Mouse (Mus musculus): ENCODE measurements at regions not wholly inside any gene's neighbourhood (a gene's known extent, or its start where the extent isn't known, plus 50 kb on each side); places are given as distances from the start of the nearest gene placed in this dataset.

DNA sequence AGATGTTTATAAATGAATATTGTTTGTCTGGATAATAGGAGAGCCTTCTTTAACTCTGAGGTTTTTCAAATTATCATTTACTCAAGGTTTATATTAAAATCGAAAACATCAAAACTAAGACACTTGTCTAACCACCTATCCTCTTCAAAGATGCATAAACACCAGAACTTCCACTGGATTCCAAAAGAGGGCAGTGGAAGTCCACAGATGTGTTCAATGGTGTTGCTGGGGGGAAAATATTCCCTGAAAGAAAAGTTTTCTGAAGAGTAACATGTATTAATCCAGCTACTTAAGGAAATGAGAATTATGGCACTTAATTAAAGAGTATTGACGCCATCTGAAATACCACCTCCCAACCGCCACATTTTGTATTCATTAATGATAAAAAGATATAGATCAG is 586.9 kb downstream of the Kcnj2 start:
- no peaks in the 10 kb centered on the region for H3K27me3 ChIP-seq (ENCODE audit: control insufficient read depth, insufficient read depth, low read length)
- ATAC-seq (ENCODE audit: insufficient read depth, low read depth) (no peak), DNase-seq (ENCODE audit: low spot score) (peak; percentile 34)
- no peak overlapping the region for H3K9ac ChIP-seq (replicated peaks; ENCODE audit: low read depth, low read length)
- no peak overlapping the region for H3K27ac ChIP-seq (ENCODE audit: low read depth)
- TF ChIP-seq EP300 (IDR thresholded peaks at IDR 0.05; ENCODE audit: low read depth) (no peak), CTCF (IDR thresholded peaks at IDR 0.05; ENCODE audit: low read depth) (peak; percentile 71)
- no peaks in the 10 kb centered on the region for H3K9me3 ChIP-seq (replicated peaks; ENCODE audit: control insufficient read depth, low read length)
- no peaks in the 10 kb centered on the region for H3K4me1 ChIP-seq (ENCODE audit: control insufficient read depth, insufficient read depth)
- H3K4me2 ChIP-seq (ENCODE audit: low read depth, low read length), result no peak overlapping the region
- H3K36me3 ChIP-seq (replicated peaks; ENCODE audit: control insufficient read depth, insufficient read depth, low read length), result no peaks in the 10 kb centered on the region
- WGBS, result 46% methylated on average over 3 of the region's 3 CpGs
- no peak overlapping the region for H3K4me3 ChIP-seq (ENCODE audit: low read depth, low read length)

DNA sequence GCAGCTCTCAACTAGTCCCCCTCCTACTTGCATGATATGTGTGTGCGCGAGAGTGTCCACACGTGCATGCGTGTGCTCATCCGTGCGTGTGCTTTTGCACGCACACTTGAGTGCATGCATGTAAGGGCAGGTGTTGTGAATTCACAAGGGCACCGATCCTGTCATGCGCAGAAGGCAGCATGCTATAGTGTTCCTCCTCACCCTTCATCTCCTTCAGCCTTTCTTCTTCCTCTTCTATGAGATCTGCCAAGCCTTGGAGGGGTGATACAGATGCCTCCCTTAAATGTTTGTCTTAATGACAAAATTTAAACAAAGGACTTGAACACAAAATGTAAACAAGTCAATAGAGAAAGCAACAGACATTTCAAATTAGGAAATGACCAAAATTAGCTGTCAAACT is 591.8 kb downstream of the Kcnj2 start:
- H3K4me2 ChIP-seq (ENCODE audit: low read depth, low read length), result no peak overlapping the region
- TF ChIP-seq EP300 (IDR thresholded peaks at IDR 0.05; ENCODE audit: low read depth) (no peak), CTCF (IDR thresholded peaks at IDR 0.05; ENCODE audit: low read depth) (no peak)
- H3K27me3 ChIP-seq (ENCODE audit: control insufficient read depth, insufficient read depth, low read length), result no peaks in the 10 kb centered on the region
- DNase-seq (ENCODE audit: low spot score) (no peak), ATAC-seq (ENCODE audit: insufficient read depth, low read depth) (no peak)
- no peak overlapping the region for H3K27ac ChIP-seq (ENCODE audit: low read depth)
- no peaks in the 10 kb centered on the region for H3K36me3 ChIP-seq (replicated peaks; ENCODE audit: control insufficient read depth, insufficient read depth, low read length)
- H3K4me3 ChIP-seq (ENCODE audit: low read depth, low read length), result no peak overlapping the region
- no peak overlapping the region for H3K9ac ChIP-seq (replicated peaks; ENCODE audit: low read depth, low read length)
- no peaks in the 10 kb centered on the region for H3K9me3 ChIP-seq (replicated peaks; ENCODE audit: control insufficient read depth, low read length)
- 89% methylated on average over 9 of the region's 9 CpGs for WGBS
- H3K4me1 ChIP-seq (ENCODE audit: control insufficient read depth, insufficient read depth), result no peaks in the 10 kb centered on the region

DNA sequence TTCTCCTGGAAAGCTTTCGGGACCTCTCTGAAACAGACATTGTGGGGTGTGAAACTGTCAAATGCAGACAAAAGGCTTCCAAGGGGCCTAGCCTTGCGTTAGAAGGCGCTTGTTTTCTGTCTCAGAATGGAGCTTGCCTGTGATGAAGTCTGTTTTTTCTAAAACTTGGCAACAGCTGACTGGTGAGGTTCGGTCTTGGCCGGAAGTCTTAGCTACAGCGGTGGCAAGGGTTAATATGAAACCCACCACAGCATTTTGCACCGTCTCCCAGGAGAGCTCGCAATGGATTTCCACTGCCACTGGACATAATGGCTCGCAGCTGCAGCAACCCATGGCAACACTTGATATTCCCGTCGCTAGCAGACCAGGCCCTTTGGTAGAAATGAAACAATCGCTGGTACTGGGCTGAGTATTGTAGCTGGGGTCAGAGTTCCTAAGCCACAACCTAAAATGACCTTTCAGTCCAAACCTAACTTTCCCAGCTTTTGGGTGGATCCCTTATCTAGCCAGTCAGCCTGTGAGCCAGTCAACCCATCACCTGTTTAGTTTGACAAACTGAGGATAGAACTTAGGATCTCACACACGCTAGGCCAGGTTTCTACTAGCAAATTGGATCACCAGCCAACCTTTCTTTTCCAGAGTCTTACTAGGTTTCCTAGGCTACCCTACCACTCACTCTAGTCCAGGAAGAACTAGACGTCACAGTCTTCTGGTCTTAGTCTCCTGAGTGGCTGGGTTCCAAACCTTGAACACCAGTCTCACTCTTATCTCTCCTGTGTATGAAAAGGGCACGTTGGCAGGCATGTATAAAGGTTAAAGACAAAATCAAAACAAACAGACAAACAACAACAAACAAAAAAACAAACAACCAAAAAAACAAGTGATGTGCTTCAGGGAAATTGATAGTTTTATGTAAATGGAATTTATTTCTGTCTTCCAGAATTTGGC is 592.7 kb downstream of the Kcnj2 start:
- DNase-seq (ENCODE audit: low spot score), result no peak
- Histone ChIP-seq H3K4me1 (ENCODE audit: control insufficient read depth, insufficient read depth) (no peaks in the 10 kb centered on the region), H3K4me3 (ENCODE audit: low read depth, low read length) (no peak overlapping the region), H3K9ac (replicated peaks; ENCODE audit: low read depth, low read length) (no peak overlapping the region), H3K9me3 (replicated peaks; ENCODE audit: control insufficient read depth, low read length) (no peaks in the 10 kb centered on the region), H3K4me2 (ENCODE audit: low read depth, low read length) (no peak overlapping the region), H3K27ac (ENCODE audit: low read depth) (no peak overlapping the region), H3K36me3 (replicated peaks; ENCODE audit: control insufficient read depth, insufficient read depth, low read length) (no peaks in the 10 kb centered on the region), H3K27me3 (ENCODE audit: control insufficient read depth, insufficient read depth, low read length) (no peaks in the 10 kb centered on the region)
- no peak for TF ChIP-seq EP300 (IDR thresholded peaks at IDR 0.05; ENCODE audit: low read depth)
- no peak for TF ChIP-seq CTCF (IDR thresholded peaks at IDR 0.05; ENCODE audit: low read depth)
- WGBS, result 66% methylated on average over 15 of the region's 15 CpGs
- ATAC-seq (ENCODE audit: insufficient read depth, low read depth), result no peak

DNA sequence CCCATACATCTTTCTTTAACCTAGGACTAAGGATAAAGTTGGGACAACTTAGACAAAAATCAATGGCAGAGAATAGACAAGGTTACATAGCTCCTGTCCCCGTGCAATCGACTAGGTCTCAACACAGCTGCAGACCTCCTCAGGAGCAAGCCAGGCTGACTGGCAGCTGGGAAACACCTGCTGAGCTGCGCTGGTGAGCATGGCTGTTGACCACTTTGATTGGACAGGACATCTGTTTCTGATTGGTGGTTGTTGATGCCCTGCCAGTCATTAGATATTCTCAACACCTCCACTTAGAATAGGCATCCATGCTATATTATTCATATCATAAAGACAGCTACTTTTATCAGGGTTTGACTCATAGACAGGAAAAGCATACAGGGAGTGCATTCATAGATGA is 597.3 kb downstream of the Kcnj2 start:
- H3K9ac ChIP-seq (replicated peaks; ENCODE audit: low read depth, low read length), result no peak overlapping the region
- no peaks in the 10 kb centered on the region for H3K9me3 ChIP-seq (replicated peaks; ENCODE audit: control insufficient read depth, low read length)
- no peaks in the 10 kb centered on the region for H3K4me1 ChIP-seq (ENCODE audit: control insufficient read depth, insufficient read depth)
- no peak overlapping the region for H3K4me2 ChIP-seq (ENCODE audit: low read depth, low read length)
- no peak for TF ChIP-seq EP300 (IDR thresholded peaks at IDR 0.05; ENCODE audit: low read depth)
- TF ChIP-seq CTCF (IDR thresholded peaks at IDR 0.05; ENCODE audit: low read depth), result no peak
- DNase-seq (ENCODE audit: low spot score) (no peak), ATAC-seq (ENCODE audit: insufficient read depth, low read depth) (no peak)
- WGBS, result 61% methylated on average over 3 of the region's 3 CpGs
- no peaks in the 10 kb centered on the region for H3K36me3 ChIP-seq (replicated peaks; ENCODE audit: control insufficient read depth, insufficient read depth, low read length)
- H3K4me3 ChIP-seq (ENCODE audit: low read depth, low read length), result no peak overlapping the region
- H3K27me3 ChIP-seq (ENCODE audit: control insufficient read depth, insufficient read depth, low read length), result no peaks in the 10 kb centered on the region
- H3K27ac ChIP-seq (ENCODE audit: low read depth), result no peak overlapping the region

DNA sequence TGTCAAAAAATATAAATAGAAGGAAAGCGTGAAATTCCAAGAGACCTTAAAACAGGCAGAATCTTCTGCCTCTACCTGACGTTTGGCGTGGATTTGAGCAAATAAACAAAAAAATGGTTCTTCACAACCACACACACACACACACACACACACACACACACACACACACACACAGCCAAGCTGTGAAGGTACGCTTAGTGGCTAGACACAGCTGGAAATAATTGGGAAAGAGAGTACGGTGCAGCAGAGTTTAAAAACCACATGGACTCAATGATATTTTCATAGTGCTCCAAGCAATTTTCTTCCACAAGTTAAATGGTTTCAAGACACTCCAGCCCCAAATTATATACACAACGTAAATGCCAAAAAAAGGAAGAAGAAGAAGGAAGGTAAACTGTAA is 600.4 kb downstream of the Kcnj2 start:
- Histone ChIP-seq H3K4me3 (ENCODE audit: low read depth, low read length) (no peak overlapping the region), H3K4me2 (ENCODE audit: low read depth, low read length) (no peak overlapping the region), H3K36me3 (replicated peaks; ENCODE audit: control insufficient read depth, insufficient read depth, low read length) (no peaks in the 10 kb centered on the region), H3K9me3 (replicated peaks; ENCODE audit: control insufficient read depth, low read length) (no peaks in the 10 kb centered on the region), H3K27ac (ENCODE audit: low read depth) (no peak overlapping the region), H3K9ac (replicated peaks; ENCODE audit: low read depth, low read length) (no peak overlapping the region), H3K4me1 (ENCODE audit: control insufficient read depth, insufficient read depth) (no peaks in the 10 kb centered on the region), H3K27me3 (ENCODE audit: control insufficient read depth, insufficient read depth, low read length) (no peaks in the 10 kb centered on the region)
- DNase-seq (ENCODE audit: low spot score), result no peak
- 74% methylated on average over 6 of the region's 6 CpGs for WGBS
- no peak for TF ChIP-seq CTCF (IDR thresholded peaks at IDR 0.05; ENCODE audit: low read depth)
- TF ChIP-seq EP300 (IDR thresholded peaks at IDR 0.05; ENCODE audit: low read depth), result no peak
- no peak for ATAC-seq (ENCODE audit: insufficient read depth, low read depth)

DNA sequence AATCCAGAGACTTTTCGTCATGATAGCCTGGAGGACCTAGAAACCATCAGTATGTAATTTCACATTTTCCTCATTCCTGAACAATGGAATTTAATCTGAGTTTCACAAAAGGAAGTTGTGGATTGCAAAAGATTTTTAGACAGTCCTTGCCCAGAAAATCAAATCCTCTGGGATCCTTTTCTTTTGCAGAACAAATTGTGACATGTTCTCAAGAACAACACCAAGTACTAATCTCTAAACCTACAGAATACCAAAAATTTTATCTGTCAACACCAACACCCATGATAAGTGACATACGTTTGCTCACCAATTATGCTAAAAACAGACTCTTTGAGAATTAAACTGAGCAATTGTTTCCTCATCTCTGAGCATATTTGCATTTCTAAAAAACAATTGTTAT is 605.9 kb downstream of the Kcnj2 start:
- TF ChIP-seq CTCF (IDR thresholded peaks at IDR 0.05; ENCODE audit: low read depth), result no peak
- no peak for TF ChIP-seq EP300 (IDR thresholded peaks at IDR 0.05; ENCODE audit: low read depth)
- H3K9ac ChIP-seq (replicated peaks; ENCODE audit: low read depth, low read length), result no peak overlapping the region
- 53% methylated on average over 2 of the region's 2 CpGs for WGBS
- ATAC-seq (ENCODE audit: insufficient read depth, low read depth) (no peak), DNase-seq (ENCODE audit: low spot score) (no peak)
- H3K4me2 ChIP-seq (ENCODE audit: low read depth, low read length), result no peak overlapping the region
- no peaks in the 10 kb centered on the region for H3K36me3 ChIP-seq (replicated peaks; ENCODE audit: control insufficient read depth, insufficient read depth, low read length)
- no peaks in the 10 kb centered on the region for H3K27me3 ChIP-seq (ENCODE audit: control insufficient read depth, insufficient read depth, low read length)
- H3K4me3 ChIP-seq (ENCODE audit: low read depth, low read length), result no peak overlapping the region
- no peaks in the 10 kb centered on the region for H3K9me3 ChIP-seq (replicated peaks; ENCODE audit: control insufficient read depth, low read length)
- no peaks in the 10 kb centered on the region for H3K4me1 ChIP-seq (ENCODE audit: control insufficient read depth, insufficient read depth)
- H3K27ac ChIP-seq (ENCODE audit: low read depth), result no peak overlapping the region
